In genomic region chr8:47679603-47680002, GRCm38 (mm10) we compare ENCODE assay signal across 25 mouse cellular contexts. TPM values are rescaled to one million over a fixed set of nuclear protein-coding genes. Genes with fewer than 3 reads are reported as not detected.
DNase-seq lines count a peak whose midpoint lies in the region; ATAC-seq and TF ChIP-seq lines count a peak whose summit lies in the region.
"Had no signal": no experiment of that assay in that cellular context is flagged by ENCODE, and none has a peak within 500 bp of the region (broad histone marks: within the 10 kb centered on the region; RNA-seq: fewer than 3 reads in every experiment).

No protein-coding gene starts in this region.

- H3K9me3 ChIP-seq in lung, embryonic 14.5 days (ENCODE audit: low read depth, low read length), result no peaks in the 10 kb centered on the region
- H3K9me3 ChIP-seq in stomach, postnatal 0 days (ENCODE audit: control insufficient read depth, low read length), result no peaks in the 10 kb centered on the region
- H3K9me3 ChIP-seq: midbrain, embryonic 12.5 days; neural tube, embryonic 12.5 days; stomach, embryonic 15.5 days had no signal

- TF ChIP-seq CTCF in heart, adult 2 months (IDR thresholded peaks at IDR 0.05), result 0 out of 2 replicates have a peak, but pooled peaks have one; percentile 7
- TF ChIP-seq CTCF in lung, embryonic 14.5 days (IDR thresholded peaks at IDR 0.05; ENCODE audit: low read depth), result 0 out of 2 replicates have a peak, but pooled peaks have one; percentile 6
- peak; percentile 41 for TF ChIP-seq CTCF in stomach, postnatal 0 days (IDR thresholded peaks at IDR 0.05; ENCODE audit: low read depth)

- H3K36me3 ChIP-seq in heart, adult 2 months (ENCODE audit: control insufficient read depth, insufficient read depth, low read length), result no peaks in the 10 kb centered on the region
- 0 out of 2 replicates have a peak, but pooled peaks cover 3% of the 10 kb centered on the region for H3K36me3 ChIP-seq in lung, embryonic 14.5 days (ENCODE audit: insufficient read depth)
- no peaks in the 10 kb centered on the region for H3K36me3 ChIP-seq in stomach, postnatal 0 days (ENCODE audit: control insufficient read depth, insufficient read depth, low read length)
- H3K36me3 ChIP-seq: midbrain, embryonic 12.5 days; neural tube, embryonic 12.5 days; stomach, embryonic 15.5 days had no signal

- ATAC-seq in lung, embryonic 14.5 days (ENCODE audit: insufficient read depth), result no peak
- ATAC-seq in stomach, postnatal 0 days (ENCODE audit: low FRiP score, low TSS enrichment), result no peak
- ATAC-seq: forebrain, embryonic 14.5 days; inflammation-experienced regulatory T-cells, adult 6 months had no signal

- H3K4me2 ChIP-seq in lung, embryonic 14.5 days, result no peak overlapping the region
- H3K4me2 ChIP-seq in stomach, postnatal 0 days (replicated peaks; ENCODE audit: low read depth), result no peak overlapping the region
- H3K4me2 ChIP-seq: hindbrain, embryonic 14.5 days; midbrain, embryonic 12.5 days; neural tube, embryonic 12.5 days; stomach, embryonic 15.5 days had no signal

- no peak for TF ChIP-seq EP300 in heart, adult 2 months (IDR thresholded peaks at IDR 0.05; ENCODE audit: insufficient read depth, low read depth, low read length)
- no peak for TF ChIP-seq EP300 in stomach, postnatal 0 days (optimal IDR thresholded peaks at IDR 0.05)

- no peaks in the 10 kb centered on the region for H3K79me2 ChIP-seq in heart, adult 2 months (replicated peaks; ENCODE audit: control insufficient read depth, insufficient read depth, low read length)

- intact Hi-C loops in heart, adult 2 months (cut with DNase I), result loop anchor here (5.0 to 10.0 kb wide), 2 partner anchors 147 to 265 kb away; partner anchors contain the start of genes Rwdd4a and Trappc11
- intact Hi-C loops in heart, postnatal 10 days (cut with DNase I), result loop anchor here (5.0 kb wide), 1 partner anchor 147 kb away; the partner anchor contains the start of genes Rwdd4a and Trappc11
- intact Hi-C loops in left cerebral cortex, postnatal 36 days (cut with DNase I), result loop anchor here (10.0 kb wide), 1 partner anchor 265 kb away; no protein-coding TSS in a partner anchor

- DNase-seq in heart, adult 2 months, result no peak
- no peak for DNase-seq in heart, postnatal 10 days
- no peak for DNase-seq in lung, embryonic 14.5 days
- no peak for DNase-seq in lung, postnatal 14 days
- peak; percentile 27 for DNase-seq in MEL-GATA-1-ER (ENCODE audit: extremely low read depth, low read depth)
- DNase-seq in stomach, postnatal 0 days (ENCODE audit: low spot score), result no peak
- DNase-seq in left cerebral cortex, postnatal 36 days (ENCODE audit: low spot score in 2 of 2), result no peak
- no peak for DNase-seq in natural killer cell, adult 2 months (ENCODE audit: low spot score in 2 of 2)
- DNase-seq: adrenal gland, postnatal 14 days; cerebellum, adult 8-10 months; gastrocnemius, postnatal 14 days; heart, postnatal 36 days; kidney, adult 9 months; kidney, postnatal 25 days; lung, postnatal 10 days; right cerebral cortex, postnatal 14 days; spleen, adult 18-20 months; thymus, adult 18-20 months; thymus, postnatal 36 days had no signal

- no peak for TF ChIP-seq POLR2A in heart, adult 2 months (IDR thresholded peaks at IDR 0.05; ENCODE audit: insufficient read depth, low read depth, low read length)

- no peak overlapping the region for H3K27ac ChIP-seq in heart, adult 2 months
- H3K27ac ChIP-seq in lung, embryonic 14.5 days (ENCODE audit: low read depth), result no peak overlapping the region
- H3K27ac ChIP-seq in stomach, postnatal 0 days (replicated peaks), result no peak overlapping the region
- H3K27ac ChIP-seq: hindbrain, embryonic 14.5 days; midbrain, embryonic 12.5 days; neural tube, embryonic 12.5 days; stomach, embryonic 15.5 days had no signal

- no peak overlapping the region for H3K4me3 ChIP-seq in heart, adult 2 months
- no peak overlapping the region for H3K4me3 ChIP-seq in lung, embryonic 14.5 days (ENCODE audit: low read depth, low read length)
- H3K4me3 ChIP-seq in stomach, postnatal 0 days (ENCODE audit: low read depth, low read length), result no peak overlapping the region
- H3K4me3 ChIP-seq: midbrain, embryonic 12.5 days; neural tube, embryonic 12.5 days; stomach, embryonic 15.5 days had no signal

- 73% methylated on average over 1 of the region's 1 CpGs for WGBS in heart, adult 2 months
- WGBS in lung, embryonic 14.5 days, result 76% methylated on average over 1 of the region's 1 CpGs
- 64% methylated on average over 1 of the region's 1 CpGs for WGBS in stomach, postnatal 0 days

- no peak overlapping the region for H3K9ac ChIP-seq in heart, adult 2 months (ENCODE audit: low read depth, low read length)
- no peak overlapping the region for H3K9ac ChIP-seq in lung, embryonic 14.5 days
- H3K9ac ChIP-seq in stomach, postnatal 0 days (ENCODE audit: low read length), result no peak overlapping the region
- H3K9ac ChIP-seq: hindbrain, embryonic 14.5 days; midbrain, embryonic 12.5 days; neural tube, embryonic 12.5 days; stomach, embryonic 15.5 days had no signal

- peaks cover 2% of the 10 kb centered on the region; the same call in 1 of the 2 replicates for H3K4me1 ChIP-seq in heart, adult 2 months (ENCODE audit: control insufficient read depth, insufficient read depth, low read length)
- H3K4me1 ChIP-seq in lung, embryonic 14.5 days (ENCODE audit: insufficient read depth), result no peaks in the 10 kb centered on the region
- no peaks in the 10 kb centered on the region for H3K4me1 ChIP-seq in stomach, postnatal 0 days (replicated peaks; ENCODE audit: control insufficient read depth, insufficient read depth)
- H3K4me1 ChIP-seq: stomach, embryonic 15.5 days had no signal

- no peaks in the 10 kb centered on the region for H3K27me3 ChIP-seq in heart, adult 2 months (ENCODE audit: control insufficient read depth, insufficient read depth, low read length)
- H3K27me3 ChIP-seq in lung, embryonic 14.5 days (ENCODE audit: insufficient read depth, low read length), result no peaks in the 10 kb centered on the region
- no peaks in the 10 kb centered on the region for H3K27me3 ChIP-seq in stomach, postnatal 0 days (ENCODE audit: control insufficient read depth, insufficient read depth, low read length)
- H3K27me3 ChIP-seq: midbrain, embryonic 12.5 days; neural tube, embryonic 12.5 days; stomach, embryonic 15.5 days had no signal

RNA-seq across cellular contexts. Expression of gene Ing2, which starts 4.2 kb away (rescaled TPM):
- 1 to 10 TPM; 3.8 to 4.9 TPM for total RNA-seq in heart, adult 2 months (2021)
- 2.6 and 3.1 TPM in 2 replicates for polyA plus RNA-seq in heart, adult 2 months (2012; rRNA removed)
- 10 to 100 TPM; 10.5 to 11.6 TPM for total RNA-seq in heart, postnatal 10 days (2021)
- 11.8 and 14.6 TPM in 2 replicates for polyA plus RNA-seq in lung, embryonic 14.5 days (2014; fragmentation: Nextera tagmentation; extraction: Ambion mirVana)
- 9.9 and 12.8 TPM in 2 replicates for polyA plus RNA-seq in stomach, postnatal 0 days (2015; fragmentation: Nextera tagmentation; extraction: Ambion mirVana)
- total RNA-seq in left cerebral cortex, postnatal 36 days (2021), result 10 to 100 TPM; 46.5 to 55.5 TPM

RNA-seq across cellular contexts. Expression of gene Cdkn2aip, which starts 34.1 kb away (rescaled TPM):
- 1 to 10 TPM; 7.9 to 8.5 TPM for total RNA-seq in heart, adult 2 months (2021)
- polyA plus RNA-seq in heart, adult 2 months (2012; rRNA removed), result 3.2 and 3.9 TPM in 2 replicates
- total RNA-seq in heart, postnatal 10 days (2021), result 10 to 100 TPM in 1 of 2 experiments, 1 to 10 TPM in 1; 8.8 to 11.9 TPM
- 24.3 and 25.2 TPM in 2 replicates for polyA plus RNA-seq in lung, embryonic 14.5 days (2014; fragmentation: Nextera tagmentation; extraction: Ambion mirVana)
- polyA plus RNA-seq in stomach, postnatal 0 days (2015; fragmentation: Nextera tagmentation; extraction: Ambion mirVana), result 13.0 and 13.1 TPM in 2 replicates
- 10 to 100 TPM; 16.6 to 20.6 TPM for total RNA-seq in left cerebral cortex, postnatal 36 days (2021)
